Mouse (Mus musculus) cerebellum, postnatal 4 days (tissue): ENCODE measurements at regions not wholly inside any gene's neighbourhood (a gene's known extent, or its start where the extent isn't known, plus 50 kb on each side); places are given as distances from the start of the nearest gene placed in this dataset.
"Not testable (repeated sequence)": the region's sequence is repeated elsewhere in the genome, so short reads cannot be mapped to it uniquely, and the experiment has no call there.

Experiments
- DNase-seq, 2 experiments: peaks; one replicate each; pipeline ENCODE4 v3.0.0; 2022; ENCODE audit warnings: low spot score in 2 of 2, mixed read lengths in 1 of 2

DNA sequence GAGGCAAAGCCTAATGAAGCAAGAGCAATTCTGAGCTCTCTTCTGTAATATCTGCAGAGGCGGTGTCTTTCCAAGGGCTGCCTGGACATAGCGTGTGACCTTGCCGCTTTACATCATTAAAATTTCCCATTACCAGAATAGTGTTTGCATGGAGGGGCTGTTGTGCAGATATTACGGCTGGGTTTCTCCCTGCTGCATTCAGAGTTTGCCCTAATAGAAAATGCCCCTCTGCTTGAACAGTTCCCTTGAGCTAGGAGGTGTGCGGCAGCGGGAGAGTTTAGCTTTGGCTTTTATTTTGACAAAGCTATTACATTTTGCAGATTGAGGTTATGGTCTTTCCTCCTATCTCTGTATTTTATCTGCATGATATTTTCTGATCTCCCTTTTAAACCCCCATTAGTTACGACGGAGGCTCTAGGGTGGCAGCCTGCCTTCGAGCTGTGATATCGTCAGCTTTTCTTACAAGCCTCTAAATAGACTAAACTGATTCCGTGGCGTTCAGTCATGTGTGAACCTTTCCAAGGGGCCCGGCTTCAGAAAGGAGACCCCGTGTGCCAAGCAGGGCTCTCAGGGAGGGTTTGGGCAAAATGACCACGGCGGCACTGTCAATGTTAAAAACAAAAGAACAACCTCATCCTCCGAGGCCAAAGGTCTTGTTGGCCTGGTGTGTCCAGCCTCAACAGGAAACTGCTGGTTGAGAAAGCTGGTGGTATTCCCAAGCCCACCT lies 182.2 kb upstream of the Pmfbp1 start:
- no peak for DNase-seq

DNA sequence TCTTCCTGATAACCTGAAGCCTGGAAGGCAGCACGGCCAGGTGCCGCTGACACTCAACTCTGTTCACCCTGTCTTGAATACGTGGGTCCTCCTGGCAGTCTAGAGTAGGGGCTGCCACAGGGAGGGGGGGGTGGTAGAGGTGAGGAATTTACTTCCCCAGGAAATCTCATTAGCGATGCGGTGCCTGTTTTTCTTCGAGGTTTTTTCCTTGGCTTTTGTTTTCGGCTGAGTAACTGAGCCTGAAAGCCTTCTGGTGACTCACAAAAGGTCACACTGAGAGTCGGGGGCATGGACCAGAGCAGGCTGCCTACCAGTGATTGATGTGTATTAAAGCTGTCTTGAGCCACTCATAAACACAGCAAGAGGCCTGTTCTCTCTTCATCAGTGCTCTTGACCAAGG lies 181.1 kb upstream of the Pmfbp1 start:
- DNase-seq = no peak

DNA sequence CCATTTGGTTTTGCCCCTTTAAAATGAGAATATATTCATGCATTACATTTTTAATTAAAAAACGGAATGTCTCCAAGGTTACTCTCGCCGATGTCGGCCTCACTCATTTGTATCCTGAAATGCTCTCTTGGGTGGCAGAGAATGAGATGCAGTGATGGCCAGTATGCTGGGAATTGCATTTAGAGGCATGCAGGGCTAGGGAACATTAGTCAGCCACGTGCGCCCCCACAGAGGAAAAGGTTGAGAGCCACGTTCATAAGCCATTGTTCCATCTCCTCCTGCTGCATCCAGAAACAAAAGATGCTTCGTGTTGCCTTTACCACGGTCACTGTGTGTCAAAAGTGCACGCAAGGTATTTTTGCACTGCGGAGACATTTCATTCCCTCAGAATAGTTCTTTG lies 172.9 kb upstream of the Pmfbp1 start:
- no peak for DNase-seq

DNA sequence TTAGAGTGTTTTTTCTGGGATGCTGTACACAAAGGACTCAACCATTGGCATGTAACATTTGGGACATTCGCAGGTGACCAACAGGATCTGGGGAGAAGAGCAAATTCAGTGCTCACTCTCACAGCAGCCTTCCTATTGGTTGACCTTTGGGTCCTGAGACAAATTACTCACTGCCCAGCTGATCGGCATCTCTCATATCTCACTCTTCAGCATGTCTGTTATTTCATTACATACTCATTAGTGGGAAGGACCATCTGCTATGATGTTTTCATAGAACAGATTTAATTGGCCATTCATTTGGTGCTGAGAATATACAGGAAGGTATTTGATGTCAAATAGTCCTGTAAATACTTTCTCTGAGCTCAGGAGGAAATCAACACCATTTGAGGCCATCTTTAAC lies 170.5 kb upstream of the Pmfbp1 start:
- no peak for DNase-seq

DNA sequence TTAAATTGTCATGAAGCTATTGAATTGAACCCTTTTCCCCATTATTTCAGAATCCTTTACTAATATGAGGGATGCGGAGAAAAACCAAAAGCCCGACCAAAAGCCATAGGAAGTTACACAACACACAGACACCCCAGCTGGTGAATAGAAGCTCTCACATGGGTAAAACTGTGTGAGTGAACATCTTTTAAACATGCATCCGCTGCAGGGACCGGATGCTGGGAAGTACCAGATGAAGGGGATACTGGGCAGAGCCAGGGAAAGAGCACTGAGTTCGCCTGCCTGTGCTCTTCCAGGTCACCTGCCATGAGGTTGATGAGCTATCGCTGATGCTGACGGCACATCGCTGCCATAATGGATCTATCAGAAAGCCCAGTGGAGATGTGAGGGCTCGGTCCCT lies 169.6 kb upstream of the Pmfbp1 start:
- DNase-seq = no peak

DNA sequence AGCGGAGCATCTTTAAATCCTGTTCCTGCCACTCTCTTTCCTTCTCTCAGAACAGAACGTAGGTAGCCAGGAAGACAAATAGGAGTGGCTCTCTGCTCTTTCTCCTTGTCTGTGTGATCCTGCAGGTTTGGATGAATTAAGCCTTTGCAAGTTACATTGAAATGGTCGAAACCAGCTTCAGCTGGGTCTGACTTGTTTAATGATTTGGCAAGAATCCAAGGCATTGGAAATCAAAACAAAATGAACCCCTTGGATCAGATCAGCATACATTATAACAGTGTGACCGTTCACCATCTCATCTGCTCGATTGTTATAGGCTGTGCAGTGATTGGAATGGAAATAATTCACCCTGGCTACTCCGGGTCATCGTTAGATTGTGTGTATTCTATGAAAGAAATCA lies 157.6 kb upstream of the Pmfbp1 start:
- DNase-seq = no peak

DNA sequence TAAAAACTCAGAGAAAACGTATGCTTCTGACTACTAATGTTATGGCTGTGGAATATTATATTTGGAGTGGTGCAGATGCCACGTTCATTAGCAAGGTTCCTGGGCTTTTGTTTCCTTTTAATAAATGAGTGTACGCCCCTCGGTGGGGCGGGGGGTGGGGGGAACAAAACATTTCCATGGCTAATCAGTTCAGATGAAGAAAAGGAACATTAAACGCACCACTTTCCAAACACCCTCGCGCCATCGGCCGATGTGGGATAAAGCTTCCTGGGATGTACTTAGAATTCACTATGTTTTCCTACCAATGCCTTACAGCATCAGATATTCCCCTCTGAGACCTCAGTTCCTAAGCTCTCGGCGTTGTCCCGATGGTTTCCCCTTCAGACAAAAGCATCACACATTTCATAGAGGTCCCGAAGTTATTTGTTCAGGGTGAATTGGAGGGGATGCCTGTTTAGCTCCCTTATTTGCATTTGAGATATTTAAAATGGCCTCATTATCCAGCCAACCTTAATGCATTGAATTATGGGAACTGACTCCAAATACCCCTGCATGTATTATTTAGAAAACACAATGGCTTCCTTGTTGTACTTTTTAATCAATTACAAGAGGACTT lies 155.5 kb upstream of the Pmfbp1 start:
- DNase-seq = no peak

DNA sequence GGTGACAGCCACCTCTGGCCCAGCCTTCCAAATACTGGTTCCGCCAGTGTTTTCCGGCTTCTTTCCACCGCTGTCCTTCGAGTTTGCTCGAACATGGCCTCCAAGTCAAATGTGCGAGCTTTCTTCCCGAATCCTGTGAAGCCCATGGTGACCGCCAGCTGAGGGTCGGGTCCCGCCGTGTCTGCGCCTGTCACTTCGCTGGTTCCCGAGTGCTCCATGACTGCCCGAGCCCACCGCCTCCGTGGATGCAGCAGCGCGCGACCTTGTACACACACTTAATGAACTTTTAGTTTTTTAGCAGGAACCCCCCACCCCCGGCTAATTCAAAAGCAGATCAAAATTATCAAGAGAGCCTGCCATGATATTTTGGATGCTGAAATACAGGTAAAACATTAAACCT lies 153.2 kb upstream of the Pmfbp1 start:
- DNase-seq = not testable (repeated sequence)

DNA sequence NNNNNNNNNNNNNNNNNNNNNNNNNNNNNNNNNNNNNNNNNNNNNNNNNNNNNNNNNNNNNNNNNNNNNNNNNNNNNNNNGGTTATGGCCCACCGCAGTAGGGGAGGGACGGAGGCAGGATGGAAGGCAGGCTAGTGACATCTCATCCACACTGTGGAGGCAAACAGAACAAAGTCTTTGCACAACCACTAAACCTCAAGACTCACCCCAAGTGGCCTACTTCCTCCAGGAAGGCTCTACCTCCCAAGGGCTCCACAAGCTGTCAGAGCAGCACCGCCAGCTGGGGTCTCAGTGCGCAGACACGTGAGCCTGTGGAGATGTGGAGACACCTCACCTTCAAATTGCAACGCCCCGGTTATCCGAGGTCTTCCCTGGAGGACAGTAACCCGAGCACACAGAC lies 138.7 kb upstream of the Pmfbp1 start:
- DNase-seq = no peak

DNA sequence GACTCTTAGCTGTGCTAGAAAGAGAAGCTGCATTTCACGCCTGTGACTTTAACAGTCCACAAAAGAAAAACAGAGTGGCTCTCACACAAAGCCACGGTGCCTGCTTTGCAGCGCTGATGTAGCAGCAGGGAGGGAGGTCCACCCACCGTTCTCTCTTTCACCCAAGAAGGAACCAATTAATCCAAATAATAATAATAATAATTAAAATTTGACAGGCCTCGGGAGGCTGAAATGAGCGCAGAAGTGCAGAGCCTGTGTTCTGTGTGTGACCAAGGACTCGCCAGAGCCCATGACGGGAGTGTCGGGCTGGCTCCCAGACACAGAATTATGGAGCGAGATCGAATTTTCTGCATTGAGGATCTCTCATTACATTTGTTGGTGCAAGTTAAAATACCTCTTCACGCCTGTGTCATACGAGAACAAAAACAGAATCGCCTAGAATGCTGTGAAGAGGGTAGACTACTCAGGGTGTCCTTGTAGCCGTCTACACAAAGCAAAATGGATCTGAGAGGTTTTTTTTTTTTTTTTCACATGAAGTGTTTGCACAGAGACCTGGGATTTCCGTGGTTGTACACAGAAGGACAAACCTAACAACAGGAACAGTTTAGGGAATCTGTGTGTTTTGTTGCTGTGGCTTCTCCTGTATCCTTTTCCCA lies 134.3 kb upstream of the Pmfbp1 start:
- no peak for DNase-seq

DNA sequence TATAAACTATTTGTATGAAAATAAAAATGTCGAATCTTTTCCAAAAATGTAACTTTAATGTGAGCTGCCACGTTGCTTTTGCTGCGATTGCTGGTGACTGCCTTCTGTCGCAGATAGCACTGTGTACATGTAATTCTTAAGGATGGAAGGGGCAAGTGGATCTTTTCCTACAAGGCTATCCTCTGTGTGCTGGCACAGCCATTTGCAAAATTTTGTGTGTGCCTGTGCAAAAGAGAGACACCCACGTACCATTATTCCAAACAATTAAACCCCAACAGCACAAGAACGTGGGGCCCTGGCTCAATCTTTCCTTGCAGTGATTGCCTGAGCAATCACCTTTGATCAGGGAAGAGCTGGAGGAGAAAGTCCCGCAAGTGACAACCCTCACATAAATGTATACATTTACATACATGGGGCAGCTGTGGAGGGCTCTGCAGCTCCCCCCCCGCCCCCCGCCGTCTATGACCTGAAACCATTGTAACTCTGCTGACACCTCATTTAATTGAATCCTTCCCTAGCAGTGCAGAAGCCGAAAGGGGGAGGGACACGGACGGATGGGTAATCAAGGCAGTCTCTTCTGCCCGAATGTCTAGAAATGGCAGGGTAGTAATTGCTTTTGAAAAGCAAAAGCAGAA lies 133.6 kb upstream of the Pmfbp1 start:
- no peak for DNase-seq

DNA sequence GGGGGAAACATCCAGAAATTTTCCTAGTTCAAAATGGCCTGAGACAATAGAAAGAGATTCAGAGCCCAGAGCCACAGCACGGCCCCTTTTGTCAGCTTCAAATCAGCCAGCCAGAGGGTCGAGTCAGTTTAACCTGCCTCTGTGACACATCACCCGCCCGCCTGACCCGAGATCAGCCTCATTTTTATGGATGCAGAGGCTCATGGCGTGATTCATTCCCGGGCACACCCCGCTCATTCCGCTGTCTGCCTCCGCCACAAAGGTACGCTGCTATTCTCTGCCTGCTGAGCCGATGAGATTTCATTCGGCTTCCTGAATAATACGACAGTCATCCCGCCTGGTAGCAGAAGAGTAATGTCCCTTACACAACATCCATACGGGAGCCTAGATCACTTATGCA lies 132.9 kb upstream of the Pmfbp1 start:
- peak; percentile 26 to 27 for DNase-seq

DNA sequence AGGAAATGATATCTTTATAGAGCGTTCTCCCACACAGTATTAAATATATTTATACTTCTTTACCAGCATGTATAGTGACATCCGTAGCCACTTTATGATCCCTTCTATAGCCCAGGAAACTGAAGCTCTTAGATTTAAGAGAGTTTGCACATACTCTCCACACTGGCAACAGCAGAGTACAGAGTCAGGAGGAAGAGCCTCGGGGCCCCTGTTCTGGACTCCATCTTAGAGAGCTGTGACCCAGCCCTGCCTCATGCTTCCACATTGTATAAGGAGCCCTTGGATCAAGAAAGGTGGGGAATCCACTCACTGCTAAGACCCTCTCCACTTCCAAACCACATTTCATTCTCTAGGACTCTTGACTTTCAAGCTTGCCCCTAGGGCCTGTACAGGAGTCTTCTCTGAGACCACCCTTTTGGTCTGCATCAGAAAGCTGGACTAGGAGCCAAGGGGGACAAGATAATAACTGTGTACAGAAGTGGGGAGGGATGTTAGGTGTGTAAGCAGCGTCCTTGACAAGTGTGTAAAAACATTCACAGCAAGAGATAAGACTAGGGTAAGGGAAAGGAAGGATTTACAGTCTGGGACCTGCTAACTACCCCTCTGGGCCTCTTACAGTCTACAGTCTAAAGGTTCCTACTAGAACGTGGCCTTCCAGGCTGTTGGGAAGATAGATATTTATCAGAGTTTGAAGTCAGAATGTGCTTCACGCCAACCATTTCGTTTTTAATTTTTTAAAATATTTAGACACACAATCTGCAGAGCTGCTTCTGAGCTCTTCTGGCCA lies 132.1 kb upstream of the Pmfbp1 start:
- DNase-seq = no peak

DNA sequence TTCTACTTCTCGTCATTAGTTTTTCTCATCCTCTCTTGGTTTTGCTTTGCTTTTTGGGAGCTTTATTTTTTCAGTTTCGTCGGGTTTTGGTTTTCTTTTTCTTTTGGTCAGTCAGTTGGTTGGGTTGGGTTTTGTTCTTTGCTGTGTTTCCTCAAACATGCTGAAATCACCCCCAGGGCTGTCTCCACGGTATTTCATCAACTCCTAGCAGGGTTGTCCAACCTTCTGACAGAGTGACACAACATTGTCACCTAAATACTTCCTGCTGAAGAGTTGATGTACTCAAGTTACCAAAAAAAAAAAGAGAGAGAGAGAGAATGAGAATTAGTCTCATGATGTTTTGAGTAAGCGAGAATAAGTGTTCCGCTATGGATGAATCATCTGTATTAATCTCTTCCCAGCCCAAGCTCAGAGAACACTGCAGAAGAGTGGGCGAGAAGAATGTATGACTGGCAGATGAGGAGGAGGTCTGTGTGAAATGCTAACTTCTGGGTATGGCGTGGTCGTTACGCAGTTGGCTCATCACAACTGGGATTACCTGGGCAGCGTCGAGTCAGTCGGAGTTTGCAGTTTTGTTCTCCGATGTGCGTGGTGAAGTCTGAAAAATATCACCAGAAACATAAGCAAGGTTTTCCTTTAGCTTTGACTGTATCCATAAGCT lies 130.5 kb upstream of the Pmfbp1 start:
- DNase-seq = no peak

DNA sequence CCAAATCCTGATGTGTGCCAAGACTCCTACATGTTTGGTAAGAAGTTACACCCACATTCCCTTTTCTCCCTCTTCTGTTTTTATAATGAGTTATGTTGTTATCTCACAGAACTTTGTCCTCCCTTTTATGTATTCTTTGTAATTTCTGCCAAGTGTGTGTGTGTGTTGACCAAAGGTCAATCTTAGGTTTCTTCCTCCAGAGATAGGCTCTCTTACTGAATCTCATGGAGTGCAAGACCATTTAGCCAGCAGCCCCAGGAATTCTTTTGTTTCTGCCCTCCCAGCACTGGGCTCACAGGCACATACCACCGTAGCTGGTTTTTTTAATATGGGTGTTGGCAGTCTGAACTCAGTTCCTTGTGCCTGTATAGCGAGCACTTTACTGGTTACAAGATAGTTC lies 119.8 kb upstream of the Pmfbp1 start:
- no peak for DNase-seq

DNA sequence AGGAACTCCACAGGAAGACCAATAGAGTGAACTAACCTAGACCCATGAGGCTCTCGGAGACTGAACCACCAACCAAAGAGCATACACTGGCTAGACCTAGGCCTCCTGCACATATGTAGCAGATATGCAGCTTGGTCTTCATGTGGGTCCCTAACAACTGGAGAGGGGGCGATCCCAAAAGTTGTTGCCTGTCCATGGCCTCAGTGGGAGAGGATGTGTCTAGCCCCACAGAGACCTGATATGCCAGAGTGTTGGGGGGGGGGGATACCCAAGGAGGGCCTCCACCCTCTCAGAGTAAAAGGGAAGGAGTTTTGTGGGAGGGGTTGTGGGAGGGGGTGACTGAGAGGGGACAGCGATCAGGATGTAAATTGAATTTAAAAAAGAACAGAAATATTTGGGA lies 108.9 kb upstream of the Pmfbp1 start:
- no peak for DNase-seq

DNA sequence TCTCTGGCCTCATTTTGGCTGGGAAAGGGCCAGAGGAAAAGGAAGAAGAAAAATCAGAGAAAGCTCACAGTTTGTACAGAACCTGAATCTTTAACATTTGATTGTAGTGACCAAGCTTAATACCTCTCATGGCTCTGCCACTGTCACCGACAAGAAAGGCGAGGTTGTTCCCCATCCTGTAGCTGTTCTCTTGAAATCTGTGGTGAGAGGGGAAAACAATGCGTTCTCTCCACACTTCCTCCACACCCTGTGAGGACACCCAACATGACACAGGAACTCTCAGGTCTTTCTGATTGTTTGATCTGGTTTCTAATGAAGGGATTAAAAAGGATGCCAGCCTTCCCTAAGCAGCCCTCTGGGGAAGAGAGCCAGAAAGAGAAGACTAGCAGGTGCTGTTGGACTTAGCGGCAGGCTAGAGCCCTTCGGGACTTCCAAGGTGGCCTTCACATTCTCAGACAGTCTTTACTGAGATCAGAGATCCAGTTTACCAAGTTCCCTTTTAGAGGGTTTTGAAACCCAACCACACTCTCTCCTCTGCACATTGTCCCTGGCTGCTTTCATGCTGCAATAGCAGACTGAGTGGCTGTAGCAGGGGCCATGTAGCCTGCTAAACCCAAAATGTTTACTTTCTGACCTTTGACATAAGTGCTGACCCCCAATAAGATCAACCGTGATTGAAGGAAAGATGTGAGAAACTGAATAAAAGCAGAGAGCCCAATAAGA lies 98.5 kb upstream of the Pmfbp1 start:
- DNase-seq = no peak

DNA sequence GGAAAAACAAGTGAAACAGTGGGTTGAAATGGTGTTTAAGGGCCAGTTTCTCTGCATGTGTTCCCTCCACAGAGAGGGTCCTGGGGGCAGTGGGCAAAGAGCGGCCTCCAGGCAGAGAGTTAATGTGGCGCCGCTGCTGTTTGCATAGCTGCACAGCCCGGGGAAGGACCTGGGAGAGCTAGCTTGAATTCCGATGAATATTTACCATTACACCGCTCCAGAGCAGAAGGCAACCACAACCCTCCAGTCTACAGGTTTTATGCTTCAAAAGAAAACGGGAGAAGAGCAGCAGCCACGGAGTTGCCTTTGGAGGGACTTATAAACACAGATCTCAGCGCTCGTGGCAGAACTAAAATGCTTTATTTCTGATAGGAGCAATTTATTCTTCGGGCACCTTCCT lies 94.2 kb upstream of the Pmfbp1 start:
- DNase-seq = no peak

DNA sequence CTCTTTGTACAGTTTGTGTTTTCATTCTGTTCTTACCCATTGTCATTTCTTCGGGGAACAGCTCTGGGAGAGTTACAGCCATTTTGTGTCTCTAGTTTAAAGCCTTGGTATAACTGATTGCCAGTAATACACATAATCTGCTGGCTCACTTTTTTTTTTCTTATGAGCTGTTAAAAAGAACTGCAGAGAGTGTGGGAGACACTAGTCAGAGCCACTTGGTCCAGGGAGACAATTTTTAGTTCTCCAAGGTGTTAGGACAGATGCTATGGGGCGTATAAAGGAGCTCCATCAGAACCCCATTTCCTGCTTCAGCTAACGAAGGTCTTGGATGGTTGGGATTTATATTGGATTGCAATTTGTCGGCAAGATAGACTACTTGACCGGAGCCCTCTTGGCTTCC lies 93.6 kb upstream of the Pmfbp1 start:
- DNase-seq = no peak

DNA sequence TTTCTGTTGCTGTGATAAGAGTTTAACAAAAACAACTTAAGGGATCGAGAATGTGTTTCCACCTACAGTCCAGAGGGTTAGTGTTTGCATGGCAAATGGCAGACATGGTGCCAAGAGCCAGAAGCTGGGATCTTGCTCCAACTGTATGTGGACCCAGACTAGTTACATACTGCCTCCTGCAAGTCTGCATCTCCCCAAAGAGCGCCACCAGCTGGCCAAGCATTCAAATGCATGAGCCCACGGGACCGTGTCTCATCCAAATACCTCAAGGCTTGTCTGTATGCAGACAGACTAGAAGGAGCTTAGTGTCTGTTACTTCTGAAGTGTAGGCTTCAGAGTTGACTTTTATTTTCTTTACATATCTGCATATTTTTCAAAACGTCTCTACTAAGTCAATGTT lies 85.9 kb upstream of the Pmfbp1 start:
- DNase-seq = no peak

DNA sequence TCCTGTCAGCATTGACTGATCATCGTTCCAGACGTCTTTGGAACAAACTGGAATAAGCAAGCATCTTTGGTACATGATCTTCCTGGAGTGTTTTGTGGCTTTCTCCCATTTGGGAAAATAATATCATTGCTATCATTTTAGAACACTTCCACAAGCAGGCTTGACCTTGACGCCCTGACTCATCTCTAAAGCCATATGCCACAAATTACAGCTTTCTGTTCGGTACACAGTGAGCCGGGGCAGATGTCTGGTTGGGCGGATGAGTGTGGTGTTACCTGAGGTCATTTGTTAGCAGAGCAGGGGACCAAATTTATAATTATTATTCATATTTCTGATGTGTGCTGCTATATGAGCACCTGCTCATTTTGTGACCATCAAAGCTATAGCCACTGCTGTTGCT lies 83.3 kb upstream of the Pmfbp1 start:
- no peak for DNase-seq
